15 mouse cellular contexts compared by ENCODE assay signal in genomic region chr3:32494387-32495087, GRCm38 (mm10). TPM values are rescaled to one million over a fixed set of nuclear protein-coding genes. Genes with fewer than 3 reads are reported as not detected.
DNase-seq lines count a peak whose midpoint lies in the region; ATAC-seq and TF ChIP-seq lines count a peak whose summit lies in the region.
"Had no signal": no experiment of that assay in that cellular context is flagged by ENCODE, and none has a peak within 500 bp of the region (broad histone marks: within the 10 kb centered on the region; RNA-seq: fewer than 3 reads in every experiment).

No protein-coding gene starts in this region.

- peak; percentile 15 for TF ChIP-seq CTCF in forebrain, postnatal 0 days (IDR thresholded peaks at IDR 0.05; ENCODE audit: low read depth)
- TF ChIP-seq CTCF in left cerebral cortex, adult 2 months (IDR thresholded peaks at IDR 0.05), result peak; percentile 10

- intact Hi-C loops in left cerebral cortex, adult 2 months (cut with DNase I), result no loop called here
- intact Hi-C loops in left cerebral cortex, postnatal 4 days (cut with DNase I), result no loop called here

- no peaks in the 10 kb centered on the region for H3K9me3 ChIP-seq in forebrain, postnatal 0 days (ENCODE audit: low read length)
- H3K9me3 ChIP-seq in forebrain, embryonic 12.5 days, result no peaks in the 10 kb centered on the region
- H3K9me3 ChIP-seq: limb, embryonic 12.5 days; neural tube, embryonic 13.5 days had no signal

- H3K4me2 ChIP-seq in forebrain, postnatal 0 days (ENCODE audit: low read depth), result no peak overlapping the region
- H3K4me2 ChIP-seq in forebrain, embryonic 12.5 days, result no peak overlapping the region
- H3K4me2 ChIP-seq: limb, embryonic 12.5 days; neural tube, embryonic 13.5 days had no signal

- no peak overlapping the region for H3K4me3 ChIP-seq in forebrain, postnatal 0 days (ENCODE audit: low read depth, low read length)
- H3K4me3 ChIP-seq in forebrain, embryonic 12.5 days (replicated peaks), result no peak overlapping the region
- H3K4me3 ChIP-seq in left cerebral cortex, adult 2 months, result no peak overlapping the region
- H3K4me3 ChIP-seq: limb, embryonic 12.5 days; neural tube, embryonic 13.5 days had no signal

- ATAC-seq in forebrain, postnatal 0 days, result no peak
- ATAC-seq in forebrain, embryonic 12.5 days (ENCODE audit: low FRiP score), result no peak
- ATAC-seq in megakaryocyte progenitor cell, adult 5-6 weeks (replicated peaks; ENCODE audit: poor library complexity), result peak; percentile 61; the same call in 1 of the 2 replicates

- DNase-seq in forebrain, postnatal 0 days, result no peak
- no peak for DNase-seq in left cerebral cortex, adult 2 months (ENCODE audit: extremely low spot score in 1 of 2, low spot score in 2 of 2)
- DNase-seq in left cerebral cortex, postnatal 4 days, result no peak
- DNase-seq in ES-CJ7 (ENCODE audit: low read depth, low spot score), result peak; percentile 32
- no peak for DNase-seq in testis, postnatal 14 days (ENCODE audit: low spot score)
- DNase-seq in urinary bladder, adult 18-20 months (ENCODE audit: low spot score in 2 of 2), result no peak
- DNase-seq: cerebellum, adult 11 months; right cerebral cortex, postnatal 25 days had no signal

- H3K4me1 ChIP-seq in forebrain, postnatal 0 days (ENCODE audit: insufficient read depth), result no peaks in the 10 kb centered on the region
- H3K4me1 ChIP-seq in forebrain, embryonic 12.5 days, result peaks cover 18% of the 10 kb centered on the region
- H3K4me1 ChIP-seq: limb, embryonic 12.5 days; neural tube, embryonic 13.5 days had no signal

- no peaks in the 10 kb centered on the region for H3K27me3 ChIP-seq in forebrain, postnatal 0 days (ENCODE audit: insufficient read depth, low read length)
- H3K27me3 ChIP-seq in forebrain, embryonic 12.5 days, result no peaks in the 10 kb centered on the region
- H3K27me3 ChIP-seq: limb, embryonic 12.5 days; neural tube, embryonic 13.5 days had no signal

- no peak overlapping the region for H3K27ac ChIP-seq in forebrain, postnatal 0 days (ENCODE audit: low read depth, low read length)
- H3K27ac ChIP-seq in forebrain, embryonic 12.5 days, result no peak overlapping the region
- H3K27ac ChIP-seq in left cerebral cortex, adult 2 months, result no peak overlapping the region
- H3K27ac ChIP-seq: limb, embryonic 12.5 days; neural tube, embryonic 13.5 days had no signal

- no peak overlapping the region for H3K9ac ChIP-seq in forebrain, postnatal 0 days
- H3K9ac ChIP-seq in forebrain, embryonic 12.5 days, result no peak overlapping the region
- H3K9ac ChIP-seq: limb, embryonic 12.5 days; neural tube, embryonic 13.5 days had no signal

- H3K36me3 ChIP-seq in forebrain, postnatal 0 days (ENCODE audit: insufficient read depth), result no peaks in the 10 kb centered on the region
- no peaks in the 10 kb centered on the region for H3K36me3 ChIP-seq in forebrain, embryonic 12.5 days (replicated peaks)
- H3K36me3 ChIP-seq: limb, embryonic 12.5 days; neural tube, embryonic 13.5 days had no signal

- WGBS in forebrain, postnatal 0 days, result 91% methylated on average over 8 of the region's 8 CpGs
- 89% methylated on average over 8 of the region's 8 CpGs for WGBS in forebrain, embryonic 12.5 days

RNA-seq across cellular contexts. Expression of gene Kcnmb3, which starts 2.5 kb away (rescaled TPM):
- not detected in 2 replicates for total RNA-seq in forebrain, postnatal 0 days (2014; rRNA removed)
- polyA plus RNA-seq in forebrain, postnatal 0 days (2015; fragmentation: Nextera tagmentation; extraction: Ambion mirVana), result not detected in 2 replicates
- polyA plus RNA-seq in forebrain, embryonic 12.5 days (2016; fragmentation: Nextera tagmentation; extraction: Ambion mirVana), result 0.22 TPM in 1 of 2 replicates, not detected in the other
- not detected for total RNA-seq in left cerebral cortex, adult 2 months (2021)
- under 1 TPM in 1 of 2 experiments, not detected in 1; 0.60 TPM for total RNA-seq in left cerebral cortex, postnatal 4 days (2021)
- total RNA-seq in megakaryocyte progenitor cell, adult 5-6 weeks (2015), result not detected in 2 replicates
- total RNA-seq in megakaryocyte progenitor cell, adult 5-6 weeks (2017), result not detected in 2 replicates
- total RNA-seq: heart, postnatal 36 days; megakaryocyte, adult 5-6 weeks had no signal
- polyA plus RNA-seq: C2C12 had no signal

RNA-seq across cellular contexts. Expression of gene Zfp639, which starts 15.5 kb away (rescaled TPM):
- 74.2 and 80.8 TPM in 2 replicates for total RNA-seq in forebrain, postnatal 0 days (2014; rRNA removed)
- 42.2 and 42.6 TPM in 2 replicates for polyA plus RNA-seq in forebrain, postnatal 0 days (2015; fragmentation: Nextera tagmentation; extraction: Ambion mirVana)
- polyA plus RNA-seq in forebrain, embryonic 12.5 days (2016; fragmentation: Nextera tagmentation; extraction: Ambion mirVana), result 43.3 and 46.5 TPM in 2 replicates
- 10 to 100 TPM; 36.1 to 37.0 TPM for total RNA-seq in left cerebral cortex, adult 2 months (2021)
- total RNA-seq in left cerebral cortex, postnatal 4 days (2021), result 10 to 100 TPM; 55.2 to 60.8 TPM
- total RNA-seq in megakaryocyte progenitor cell, adult 5-6 weeks (2015), result 55.2 and 56.9 TPM in 2 replicates
- total RNA-seq in megakaryocyte progenitor cell, adult 5-6 weeks (2017), result 43.1 and 49.9 TPM in 2 replicates

RNA-seq across cellular contexts. Expression of gene Mfn1, which starts 34.7 kb away (rescaled TPM):
- total RNA-seq in forebrain, postnatal 0 days (2014; rRNA removed), result 28.4 and 52.6 TPM in 2 replicates
- 17.8 and 30.1 TPM in 2 replicates for polyA plus RNA-seq in forebrain, postnatal 0 days (2015; fragmentation: Nextera tagmentation; extraction: Ambion mirVana)
- 47.9 and 48.0 TPM in 2 replicates for polyA plus RNA-seq in forebrain, embryonic 12.5 days (2016; fragmentation: Nextera tagmentation; extraction: Ambion mirVana)
- 100 to 1,000 TPM; 119 to 123 TPM for total RNA-seq in left cerebral cortex, adult 2 months (2021)
- 100 to 1,000 TPM; 102 to 128 TPM for total RNA-seq in left cerebral cortex, postnatal 4 days (2021)
- 15.7 and 31.2 TPM in 2 replicates for total RNA-seq in megakaryocyte progenitor cell, adult 5-6 weeks (2015)
- total RNA-seq in megakaryocyte progenitor cell, adult 5-6 weeks (2017), result 34.1 and 60.3 TPM in 2 replicates
